Mouse (Mus musculus) cerebellum, adult 9-10 months (tissue): ENCODE measurements around the gene Stat4.
A peak's percentile ranks its signal among the peaks of the same experiment; 100 is the strongest.
"Not testable (repeated sequence)": the region's sequence is repeated elsewhere in the genome, so short reads cannot be mapped to it uniquely, and the experiment has no call there.

Experiments used
- DNase-seq: peaks from one replicate; pipeline ENCODE4 v3.0.0; 2022

Gene Stat4

GRCm38 (mm10) chr1:52034816-52035752 lies 48.1 kb downstream of the Stat4 start:
- DNase-seq: no peak

GRCm38 (mm10) chr1:52039151-52039550 lies 52.2 kb downstream of the Stat4 start:
- DNase-seq: no peak

DNA sequence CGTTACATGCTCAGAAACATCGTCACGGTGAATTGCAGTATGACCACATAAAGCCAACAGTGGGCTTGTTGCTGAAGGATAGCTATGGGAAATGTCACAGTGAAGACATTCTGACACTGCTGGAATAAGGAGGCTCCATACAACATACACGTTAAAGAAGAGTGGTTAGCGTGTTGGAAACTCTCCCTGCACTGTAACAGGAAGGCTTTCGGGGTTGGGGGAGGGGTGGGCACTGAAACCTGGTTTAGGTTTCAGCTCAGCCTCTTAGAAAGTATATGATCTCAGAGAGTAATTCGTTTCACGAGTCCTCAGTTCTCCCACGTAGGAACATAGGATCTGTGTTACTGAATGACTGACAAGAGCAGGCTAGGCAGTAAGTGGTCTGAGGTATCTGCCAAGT lies 52.7 kb downstream of the Stat4 start:
- no peak for DNase-seq

DNA sequence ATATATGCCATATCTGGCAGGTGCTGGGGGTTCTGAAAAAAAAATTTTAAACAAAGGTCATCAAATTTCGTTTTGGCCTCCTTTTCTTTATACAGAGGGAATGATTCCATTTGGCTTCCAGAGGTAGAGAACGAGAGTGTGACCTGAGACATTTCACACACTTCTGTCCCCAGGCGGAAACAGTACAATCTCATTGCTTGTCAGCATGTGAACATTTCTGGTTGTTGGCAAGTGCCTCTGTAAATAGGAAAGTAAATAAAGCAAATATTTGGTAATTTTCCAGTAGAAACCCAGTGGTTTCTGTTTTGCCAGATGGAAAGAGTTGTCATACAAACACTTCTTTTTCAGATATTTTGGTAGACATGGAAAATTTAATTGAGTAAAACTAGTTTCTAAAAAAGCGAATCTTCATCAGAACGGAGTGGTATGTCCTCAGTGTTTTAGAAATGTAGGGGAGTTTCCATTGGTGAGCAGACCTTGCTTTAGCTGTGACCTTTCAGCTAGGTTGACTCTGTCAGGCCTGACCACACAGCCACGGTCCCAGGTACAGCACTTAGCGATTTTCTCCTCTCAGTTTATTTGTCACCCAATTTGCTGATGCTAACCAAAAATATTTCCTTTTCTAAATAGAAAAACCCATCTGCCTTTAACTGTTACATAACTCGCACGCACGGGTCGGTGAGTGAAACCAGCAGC lies 53.6 kb downstream of the Stat4 start:
- DNase-seq: no peak

GRCm38 (mm10) chr1:52043191-52043590 lies 56.2 kb downstream of the Stat4 start:
- DNase-seq: no peak

DNA sequence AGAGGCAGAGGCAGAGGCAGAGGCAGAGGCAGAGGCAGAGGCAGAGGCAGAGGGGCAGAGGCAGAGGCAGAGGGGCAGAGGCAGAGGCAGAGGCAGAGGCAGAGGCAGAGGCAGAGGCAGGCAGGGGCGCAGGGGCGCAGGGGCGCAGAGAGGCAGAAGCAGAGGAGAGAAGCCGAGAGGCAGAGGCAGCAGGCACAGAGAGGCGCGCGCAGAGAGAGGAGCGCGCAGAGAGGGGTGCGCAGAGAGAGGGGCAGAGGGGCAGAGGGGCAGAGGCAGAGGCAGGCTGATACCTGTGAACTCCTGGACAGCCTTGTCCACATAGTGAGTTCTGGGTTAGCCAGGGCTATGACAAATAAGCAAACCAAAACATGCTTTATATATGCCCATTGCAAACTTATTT lies 59.9 kb downstream of the Stat4 start:
- DNase-seq: not testable (repeated sequence)

GRCm38 (mm10) chr1:52048711-52049110 lies 61.8 kb downstream of the Stat4 start:
- no peak for DNase-seq

DNA sequence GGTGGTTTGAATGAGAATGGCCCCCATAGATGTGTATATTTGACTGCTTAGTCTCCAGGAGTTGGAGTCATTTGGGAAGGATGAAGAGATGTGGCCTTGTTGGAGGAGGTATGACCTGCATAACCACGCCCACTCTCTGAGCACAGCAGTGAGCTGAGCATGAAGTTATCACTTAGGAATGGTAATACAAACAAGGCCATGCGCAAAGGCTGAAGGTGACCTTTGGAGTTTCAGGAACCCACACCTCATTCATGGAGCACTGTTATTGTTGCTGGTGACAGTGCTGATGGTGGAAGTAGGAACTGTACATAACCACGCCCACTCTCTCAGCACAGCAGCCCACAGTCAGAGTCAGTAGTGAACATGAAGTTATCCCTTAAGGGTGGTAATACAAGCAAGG lies 62.9 kb downstream of the Stat4 start:
- no peak for DNase-seq

GRCm38 (mm10) chr1:52051542-52051941 lies 64.6 kb downstream of the Stat4 start:
- DNase-seq: no peak

DNA sequence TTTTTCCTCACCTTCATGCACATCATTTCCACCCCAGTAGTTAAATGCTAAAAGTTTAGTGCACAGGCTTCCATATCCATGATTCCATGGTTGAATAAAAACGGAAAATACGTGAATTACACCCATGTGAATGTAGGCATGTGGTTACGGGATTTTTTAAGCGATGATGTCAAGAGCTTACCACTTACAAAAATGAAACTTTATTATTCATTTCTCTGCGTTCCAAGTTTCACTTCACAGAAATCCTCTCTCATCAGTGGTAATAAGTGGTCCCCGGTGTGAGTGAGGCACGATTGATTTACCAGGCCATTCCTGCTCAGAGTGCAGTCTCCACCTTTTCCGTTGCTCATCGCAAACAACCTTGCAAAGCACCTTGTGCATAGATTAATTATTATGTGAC lies 66.0 kb downstream of the Stat4 start:
- DNase-seq: no peak

DNA sequence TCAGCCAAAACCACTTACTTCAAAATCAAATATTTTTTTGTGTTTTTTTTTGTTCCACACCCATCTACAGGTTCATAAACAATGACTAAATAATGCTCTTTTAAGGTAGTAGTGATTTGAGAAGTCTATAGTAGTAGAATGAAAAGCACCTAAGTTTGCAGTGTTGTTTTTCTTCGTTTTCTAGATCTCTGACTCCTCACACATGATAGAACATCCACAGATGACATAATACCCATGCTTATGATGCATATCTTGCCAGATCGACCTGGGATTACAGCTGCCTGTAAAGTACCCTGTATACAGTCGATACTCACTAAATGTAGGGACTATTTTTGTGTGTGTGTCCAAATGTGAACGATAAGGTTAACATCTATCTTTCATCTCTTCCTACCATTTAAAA lies 69.0 kb downstream of the Stat4 start:
- no peak for DNase-seq

- DNase-seq: no peak
These were observed 70.2 kb downstream of the Stat4 start for GRCm38 (mm10) chr1:52057153-52057552.

GRCm38 (mm10) chr1:52066276-52066675 lies 79.3 kb downstream of the Stat4 start:
- DNase-seq: no peak

- DNase-seq: no peak
These were observed 79.7 kb downstream of the Stat4 start for GRCm38 (mm10) chr1:52066694-52067093.

- DNase-seq: no peak
These were observed 92.9 kb downstream of the Stat4 start for GRCm38 (mm10) chr1:52079724-52080367.

DNA sequence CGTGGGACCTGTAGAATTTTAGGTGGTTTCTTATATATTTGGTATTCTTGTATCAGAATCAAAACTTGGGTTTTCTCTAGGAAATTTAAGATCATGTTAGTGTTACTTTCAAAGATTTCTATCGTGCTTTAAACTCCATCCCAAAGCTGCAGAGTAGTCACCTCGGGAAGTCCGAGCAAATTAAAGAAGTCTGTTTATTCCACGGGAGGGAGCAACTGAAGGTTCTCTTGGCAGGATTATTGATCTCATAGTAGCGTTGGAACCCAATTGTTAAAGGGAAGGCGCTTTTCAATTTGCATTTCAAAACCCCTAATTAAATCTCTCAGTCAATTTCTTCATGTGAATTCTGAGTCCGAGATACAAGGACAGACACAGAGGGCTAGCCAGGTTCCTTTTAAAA lies 93.4 kb downstream of the Stat4 start:
- DNase-seq: no peak

GRCm38 (mm10) chr1:52086236-52086635 lies 99.3 kb downstream of the Stat4 start:
- DNase-seq: no peak

- no peak for DNase-seq
These were observed 100.2 kb downstream of the Stat4 start for GRCm38 (mm10) chr1:52087128-52087527.

DNA sequence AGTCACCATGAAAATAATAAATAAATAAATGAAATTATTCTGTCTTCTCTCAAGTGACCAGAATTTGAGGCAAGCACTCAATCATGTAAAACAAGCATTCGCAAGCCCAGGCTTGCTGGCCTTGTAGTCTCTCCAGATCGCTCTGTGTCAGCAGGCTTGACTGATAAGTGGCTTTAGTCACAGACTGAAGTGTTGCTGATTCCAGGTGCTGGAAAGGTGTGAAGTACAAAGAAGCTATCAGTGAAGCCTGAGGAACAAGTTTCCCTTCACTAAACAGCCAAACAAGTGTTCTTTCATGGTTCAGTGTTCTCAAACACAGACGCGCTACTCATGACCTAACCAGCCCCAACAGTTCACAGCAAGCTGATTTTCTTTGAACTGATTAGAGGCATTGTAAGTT lies 101.7 kb downstream of the Stat4 start:
- DNase-seq: no peak

GRCm38 (mm10) chr1:52098618-52099232 lies 111.8 kb downstream of the Stat4 start:
- DNase-seq: peak; percentile 57

GRCm38 (mm10) chr1:52100496-52100895 lies 113.5 kb downstream of the Stat4 start:
- no peak for DNase-seq

- DNase-seq: no peak
These were observed 115.8 kb downstream of the Stat4 start for GRCm38 (mm10) chr1:52102795-52103194.

- no peak for DNase-seq
These were observed 120.3 kb downstream of the Stat4 start for GRCm38 (mm10) chr1:52107206-52107605.
